Mouse (Mus musculus) heart, embryonic 15.5 days (tissue): ENCODE data around the gene Dnah3. TPM values are rescaled to one million over a fixed set of nuclear protein-coding genes. Genes with fewer than 3 reads are reported as not detected.

ENCODE experiments used
- ATAC-seq: fragments of 200-750 bp; cut with Nextera tagmentation; replicated peaks from 2 replicates; pipeline ENCODE4 v1.8.0; 2017; ENCODE audit warnings: low read depth, moderate TSS enrichment; ENCODE audit not compliant: insufficient number of reproducible peaks, insufficient read depth, low FRiP score
- H3K27ac ChIP-seq: fragments of 300-500 bp; sonication (generic); 2 replicates; pipeline ENCODE4 v1.5.1; 2015; ENCODE audit warnings: mild to moderate bottlenecking, inconsistent platforms
- H3K27me3 ChIP-seq: fragments of 300-500 bp; sonication (generic); 2 replicates; pipeline ENCODE4 v1.6.1; 2015; ENCODE audit warnings: inconsistent platforms
- H3K36me3 ChIP-seq: fragments of 300-500 bp; sonication (generic); 2 replicates; pipeline ENCODE4 v1.6.1; 2015; ENCODE audit warnings: mild to moderate bottlenecking, inconsistent platforms
- H3K4me1 ChIP-seq: fragments of 300-500 bp; sonication (generic); replicated peaks from 2 replicates; pipeline ENCODE4 v1.6.1; 2015; ENCODE audit warnings: inconsistent platforms
- H3K4me2 ChIP-seq: fragments of 300-500 bp; sonication (generic); 2 replicates; pipeline ENCODE4 v1.6.1; 2015; ENCODE audit warnings: inconsistent platforms, mild to moderate bottlenecking, moderate library complexity
- H3K4me3 ChIP-seq: fragments of 300-500 bp; sonication (generic); 2 replicates; pipeline ENCODE4 v1.5.1; 2015; ENCODE audit warnings: mild to moderate bottlenecking, inconsistent platforms
- H3K9ac ChIP-seq: fragments of 300-500 bp; sonication (generic); 2 replicates; pipeline ENCODE4 v1.6.1; 2015; ENCODE audit warnings: mild to moderate bottlenecking, inconsistent platforms
- H3K9me3 ChIP-seq: fragments of 300-500 bp; sonication (generic); replicated peaks from 2 replicates; pipeline ENCODE4 v1.6.1; 2016; ENCODE audit warnings: inconsistent platforms
- WGBS: fragments of 180-500 bp; shearing (Covaris S2); methylation state at CpG from one replicate; pipeline ENCODE4 v1.1.7; 2015; ENCODE audit warnings: mixed read lengths; 5-methylcytosine and 5-hydroxymethylcytosine counted together
- polyA plus RNA-seq: library from polyadenylated mRNA; unstranded; fragments of >200 nt; fragmentation: Nextera tagmentation; extraction: Ambion mirVana; gene quantifications from 2 replicates; pipeline ENCODE4 v1.2.1, GENCODE M21; 2015

The Dnah3 gene
- polyA plus RNA-seq, 1 experiment from 2014 or later = 0.08 TPM

GRCm38 (mm10) chr7:119895639-119896512, 199.2 kb downstream of the Dnah3 start, which contains the start of the genes Lyrm1 and Dcun1d3:
TSS of gene Lyrm1 (plus strand) at chr7:119895861.
TSS of gene Dcun1d3 (minus strand) at chr7:119896298.
- under 1% methylated on average over 63 of the region's 63 CpGs for WGBS
- Histone ChIP-seq H3K27me3 (no peaks in the 10 kb centered on the region), H3K9me3 (no peaks in the 10 kb centered on the region), H3K9ac (peak within 1 kb of the TSS; percentile 90), H3K27ac (peak within 1 kb of the TSS; percentile 97), H3K36me3 (no peaks in the 10 kb centered on the region), H3K4me1 (peaks cover 21% of the 10 kb centered on the region), H3K4me2 (peak within 1 kb of the TSS; percentile 71), H3K4me3 (peak within 1 kb of the TSS; percentile 88)
- peak; percentile 99 for ATAC-seq

- ATAC-seq = peak; percentile 19; the same call in 1 of the 2 replicates
- H3K9ac ChIP-seq = peak overlapping the region; percentile 90
- peak overlapping the region; percentile 71 for H3K4me2 ChIP-seq
- no peaks in the 10 kb centered on the region for H3K27me3 ChIP-seq
- H3K9me3 ChIP-seq = no peaks in the 10 kb centered on the region
- H3K4me3 ChIP-seq = peak overlapping the region; percentile 88
- under 1% methylated on average over 15 of the region's 15 CpGs for WGBS
- H3K36me3 ChIP-seq = no peaks in the 10 kb centered on the region
- H3K27ac ChIP-seq = peak overlapping the region; percentile 97
- H3K4me1 ChIP-seq = peaks cover 21% of the 10 kb centered on the region
Measured at GRCm38 (mm10) chr7:119894818-119895544, 200.1 kb downstream of the Dnah3 start.

GRCm38 (mm10) chr7:119892742-119893141, 202.3 kb downstream of the Dnah3 start:
- no peaks in the 10 kb centered on the region for H3K27me3 ChIP-seq
- 84% methylated on average over 4 of the region's 4 CpGs for WGBS
- no peak overlapping the region for H3K9ac ChIP-seq
- no peaks in the 10 kb centered on the region for H3K36me3 ChIP-seq
- H3K9me3 ChIP-seq = no peaks in the 10 kb centered on the region
- ATAC-seq = no peak
- no peak overlapping the region for H3K27ac ChIP-seq
- peaks cover 21% of the 10 kb centered on the region for H3K4me1 ChIP-seq
- no peak overlapping the region for H3K4me3 ChIP-seq
- H3K4me2 ChIP-seq = no peak overlapping the region

- no peak for ATAC-seq
- 79% methylated on average over 1 of the region's 1 CpGs for WGBS
Measured at GRCm38 (mm10) chr7:119892198-119892597, 202.9 kb downstream of the Dnah3 start.

GRCm38 (mm10) chr7:119887887-119888286, 207.2 kb downstream of the Dnah3 start:
- no peak for ATAC-seq

More at GRCm38 (mm10) chr7:119892198-119892597, 202.9 kb downstream of the Dnah3 start:
- Histone ChIP-seq H3K36me3 (no peaks in the 10 kb centered on the region), H3K9me3 (no peaks in the 10 kb centered on the region), H3K4me3 (no peak overlapping the region), H3K27me3 (no peaks in the 10 kb centered on the region), H3K4me1 (peaks cover 21% of the 10 kb centered on the region), H3K27ac (no peak overlapping the region), H3K4me2 (no peak overlapping the region), H3K9ac (no peak overlapping the region)

GRCm38 (mm10) chr7:119881229-119881628, 213.9 kb downstream of the Dnah3 start:
- Histone ChIP-seq H3K4me1 (no peaks in the 10 kb centered on the region; the same call in 1 of the 2 replicates), H3K4me2 (no peak overlapping the region), H3K4me3 (no peak overlapping the region), H3K36me3 (no peaks in the 10 kb centered on the region), H3K27me3 (no peaks in the 10 kb centered on the region), H3K9ac (no peak overlapping the region), H3K9me3 (no peaks in the 10 kb centered on the region), H3K27ac (no peak overlapping the region)
- 67% methylated on average over 2 of the region's 2 CpGs for WGBS
- no peak for ATAC-seq

More at GRCm38 (mm10) chr7:119887887-119888286, 207.2 kb downstream of the Dnah3 start:
- no peak overlapping the region for H3K9ac ChIP-seq
- no peak overlapping the region for H3K4me3 ChIP-seq
- no peak overlapping the region for H3K27ac ChIP-seq
- WGBS = 74% methylated on average over 4 of the region's 4 CpGs
- no peak overlapping the region for H3K4me2 ChIP-seq
- H3K4me1 ChIP-seq = no peaks in the 10 kb centered on the region; the same call in 1 of the 2 replicates
- H3K27me3 ChIP-seq = no peaks in the 10 kb centered on the region
- H3K36me3 ChIP-seq = no peaks in the 10 kb centered on the region
- no peaks in the 10 kb centered on the region for H3K9me3 ChIP-seq

- Histone ChIP-seq H3K9ac (no peak overlapping the region), H3K4me3 (no peak overlapping the region), H3K9me3 (no peaks in the 10 kb centered on the region), H3K27me3 (no peaks in the 10 kb centered on the region), H3K4me2 (no peak overlapping the region), H3K36me3 (no peaks in the 10 kb centered on the region), H3K27ac (no peak overlapping the region), H3K4me1 (peaks cover 6% of the 10 kb centered on the region)
- ATAC-seq = no peak
- WGBS = 87% methylated on average over 5 of the region's 5 CpGs
Measured at GRCm38 (mm10) chr7:119880345-119880744, 214.7 kb downstream of the Dnah3 start.

- no peaks in the 10 kb centered on the region for H3K36me3 ChIP-seq
- H3K9ac ChIP-seq = no peak overlapping the region
- ATAC-seq = no peak
- H3K4me3 ChIP-seq = no peak overlapping the region
- H3K27ac ChIP-seq = no peak overlapping the region
- 88% methylated on average over 4 of the region's 4 CpGs for WGBS
- H3K4me2 ChIP-seq = no peak overlapping the region
- H3K9me3 ChIP-seq = no peaks in the 10 kb centered on the region
- peaks cover 6% of the 10 kb centered on the region for H3K4me1 ChIP-seq
- H3K27me3 ChIP-seq = no peaks in the 10 kb centered on the region
Measured at GRCm38 (mm10) chr7:119879171-119879570, 215.9 kb downstream of the Dnah3 start.

GRCm38 (mm10) chr7:119875776-119876440, 219.2 kb downstream of the Dnah3 start:
- H3K9ac ChIP-seq = no peak overlapping the region
- no peaks in the 10 kb centered on the region for H3K9me3 ChIP-seq
- ATAC-seq = no peak
- no peak overlapping the region for H3K4me2 ChIP-seq
- H3K4me3 ChIP-seq = no peak overlapping the region
- H3K36me3 ChIP-seq = no peaks in the 10 kb centered on the region
- no peaks in the 10 kb centered on the region for H3K27me3 ChIP-seq
- H3K27ac ChIP-seq = no peak overlapping the region
- H3K4me1 ChIP-seq = peaks cover 6% of the 10 kb centered on the region; the same call in 1 of the 2 replicates
- 37% methylated on average over 3 of the region's 3 CpGs for WGBS

GRCm38 (mm10) chr7:119873050-119873449, 222.0 kb downstream of the Dnah3 start:
- H3K9ac ChIP-seq = no peak overlapping the region
- no peaks in the 10 kb centered on the region for H3K36me3 ChIP-seq
- WGBS = 59% methylated on average over 2 of the region's 2 CpGs
- ATAC-seq = no peak
- H3K4me1 ChIP-seq = peaks cover 6% of the 10 kb centered on the region; the same call in 1 of the 2 replicates
- H3K9me3 ChIP-seq = no peaks in the 10 kb centered on the region
- no peak overlapping the region for H3K27ac ChIP-seq
- H3K4me2 ChIP-seq = no peak overlapping the region
- no peak overlapping the region for H3K4me3 ChIP-seq
- H3K27me3 ChIP-seq = no peaks in the 10 kb centered on the region
